Comparison of ENCODE assay signal across 13 mouse cellular contexts in the genomic region with DNA sequence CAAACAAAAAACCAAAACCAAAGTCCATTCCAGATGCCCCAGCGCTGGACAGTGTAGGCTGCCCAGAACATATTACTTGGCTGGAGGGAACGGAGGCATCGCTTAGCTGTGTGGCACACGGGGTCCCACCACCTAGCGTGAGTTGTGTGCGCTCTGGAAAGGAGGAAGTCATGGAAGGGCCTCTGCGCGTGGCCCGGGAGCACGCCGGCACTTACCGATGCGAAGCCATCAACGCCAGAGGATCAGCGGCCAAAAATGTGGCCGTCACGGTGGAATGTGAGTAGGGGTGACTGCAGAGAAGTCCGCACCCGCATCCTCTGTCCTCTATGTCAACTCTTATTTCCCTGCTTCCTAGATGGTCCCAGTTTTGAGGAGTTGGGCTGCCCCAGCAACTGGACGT. TPM values are rescaled to one million over a fixed set of nuclear protein-coding genes. Genes with fewer than 3 reads are reported as not detected.
DNase-seq lines count a peak whose midpoint lies in the region; ATAC-seq lines count a peak whose summit lies in the region.
"Had no signal": no experiment of that assay in that cellular context is flagged by ENCODE, and none has a peak within 500 bp of the region (broad histone marks: within the 10 kb centered on the region; RNA-seq: fewer than 3 reads in every experiment).

No protein-coding gene starts in this region.

- no peak overlapping the region for H3K27ac ChIP-seq in forebrain, embryonic 13.5 days
- no peak overlapping the region for H3K27ac ChIP-seq in forebrain, embryonic 16.5 days (ENCODE audit: low read length)
- H3K27ac ChIP-seq in kidney, embryonic 15.5 days: no peak overlapping the region
- no peak overlapping the region for H3K27ac ChIP-seq in embryonic facial prominence, embryonic 13.5 days
- H3K27ac ChIP-seq in midbrain, embryonic 13.5 days: no peak overlapping the region
- H3K27ac ChIP-seq: limb, embryonic 12.5 days had no signal

- no peaks in the 10 kb centered on the region for H3K36me3 ChIP-seq in forebrain, embryonic 13.5 days (ENCODE audit: poor library complexity, severe bottlenecking)
- no peaks in the 10 kb centered on the region for H3K36me3 ChIP-seq in forebrain, embryonic 16.5 days (ENCODE audit: control insufficient read depth, insufficient read depth)
- no peaks in the 10 kb centered on the region for H3K36me3 ChIP-seq in kidney, embryonic 15.5 days
- no peaks in the 10 kb centered on the region for H3K36me3 ChIP-seq in embryonic facial prominence, embryonic 13.5 days
- no peaks in the 10 kb centered on the region for H3K36me3 ChIP-seq in midbrain, embryonic 13.5 days
- H3K36me3 ChIP-seq: limb, embryonic 12.5 days had no signal

- peaks cover 97% of the 10 kb centered on the region for H3K27me3 ChIP-seq in forebrain, embryonic 13.5 days
- H3K27me3 ChIP-seq in forebrain, embryonic 16.5 days (replicated peaks; ENCODE audit: control insufficient read depth, insufficient read depth, low read length): peaks cover 79% of the 10 kb centered on the region
- H3K27me3 ChIP-seq in kidney, embryonic 15.5 days: peaks cover 89% of the 10 kb centered on the region
- H3K27me3 ChIP-seq in embryonic facial prominence, embryonic 13.5 days: peaks cover 96% of the 10 kb centered on the region
- peaks cover 97% of the 10 kb centered on the region for H3K27me3 ChIP-seq in midbrain, embryonic 13.5 days

- DNase-seq in kidney, adult 18-20 months: no peak
- no peak for DNase-seq in thymus, postnatal 10 days (ENCODE audit: low spot score in 2 of 2)
- no peak for DNase-seq in adrenal gland, adult 2 months
- DNase-seq: thymus, postnatal 14 days had no signal

- peak overlapping the region; percentile 42; the same call in 1 of the 2 replicates for H3K4me3 ChIP-seq in forebrain, embryonic 13.5 days
- H3K4me3 ChIP-seq in forebrain, embryonic 16.5 days (replicated peaks; ENCODE audit: low read length): no peak overlapping the region
- H3K4me3 ChIP-seq in kidney, embryonic 15.5 days (replicated peaks): peak overlapping the region; percentile 44; the same call in 1 of the 2 replicates
- peak overlapping the region; percentile 47; the same call in 1 of the 2 replicates for H3K4me3 ChIP-seq in embryonic facial prominence, embryonic 13.5 days
- 0 out of 2 replicates have a peak overlapping the region, but pooled peaks have one; percentile 36 for H3K4me3 ChIP-seq in midbrain, embryonic 13.5 days (replicated peaks)

- WGBS in forebrain, embryonic 13.5 days: 7% methylated on average over 20 of the region's 20 CpGs
- 6% methylated on average over 20 of the region's 20 CpGs for WGBS in forebrain, embryonic 16.5 days
- WGBS in kidney, embryonic 15.5 days: 6% methylated on average over 20 of the region's 20 CpGs
- 9% methylated on average over 20 of the region's 20 CpGs for WGBS in embryonic facial prominence, embryonic 13.5 days
- 6% methylated on average over 20 of the region's 20 CpGs for WGBS in midbrain, embryonic 13.5 days

- ATAC-seq in forebrain, embryonic 13.5 days: no peak
- ATAC-seq in forebrain, embryonic 16.5 days: no peak
- ATAC-seq in kidney, embryonic 15.5 days (replicated peaks; ENCODE audit: low FRiP score): no peak
- ATAC-seq in embryonic facial prominence, embryonic 13.5 days (ENCODE audit: insufficient number of reproducible peaks, insufficient read depth, low FRiP score, low TSS enrichment, low read depth): no peak
- ATAC-seq in midbrain, embryonic 13.5 days: no peak

- peak overlapping the region; percentile 66; the same call in 1 of the 2 replicates for H3K4me2 ChIP-seq in forebrain, embryonic 13.5 days
- H3K4me2 ChIP-seq in forebrain, embryonic 16.5 days (ENCODE audit: low read length): no peak overlapping the region
- peak overlapping the region; percentile 72; the same call in 1 of the 2 replicates for H3K4me2 ChIP-seq in kidney, embryonic 15.5 days
- no peak overlapping the region; the same call in 1 of the 2 replicates for H3K4me2 ChIP-seq in embryonic facial prominence, embryonic 13.5 days
- H3K4me2 ChIP-seq in midbrain, embryonic 13.5 days (replicated peaks): peak overlapping the region; percentile 51; the same call in 1 of the 2 replicates

- H3K4me1 ChIP-seq in forebrain, embryonic 13.5 days: peaks cover 44% of the 10 kb centered on the region
- H3K4me1 ChIP-seq in forebrain, embryonic 16.5 days (replicated peaks; ENCODE audit: control insufficient read depth, insufficient read depth, low read length): peaks cover 42% of the 10 kb centered on the region
- peaks cover 77% of the 10 kb centered on the region for H3K4me1 ChIP-seq in kidney, embryonic 15.5 days
- peaks cover 49% of the 10 kb centered on the region for H3K4me1 ChIP-seq in embryonic facial prominence, embryonic 13.5 days
- peaks cover 51% of the 10 kb centered on the region for H3K4me1 ChIP-seq in midbrain, embryonic 13.5 days (replicated peaks)

- no peak overlapping the region for H3K9ac ChIP-seq in forebrain, embryonic 13.5 days
- no peak overlapping the region for H3K9ac ChIP-seq in forebrain, embryonic 16.5 days (replicated peaks; ENCODE audit: low read depth, low read length)
- no peak overlapping the region for H3K9ac ChIP-seq in kidney, embryonic 15.5 days
- 0 out of 2 replicates have a peak overlapping the region, but pooled peaks have one; percentile 32 for H3K9ac ChIP-seq in embryonic facial prominence, embryonic 13.5 days
- H3K9ac ChIP-seq in midbrain, embryonic 13.5 days (replicated peaks): no peak overlapping the region

- H3K9me3 ChIP-seq in forebrain, embryonic 13.5 days (replicated peaks): no peaks in the 10 kb centered on the region
- no peaks in the 10 kb centered on the region for H3K9me3 ChIP-seq in forebrain, embryonic 16.5 days (ENCODE audit: control insufficient read depth, low read length)
- no peaks in the 10 kb centered on the region for H3K9me3 ChIP-seq in kidney, embryonic 15.5 days (replicated peaks)
- 0 out of 2 replicates have a peak, but pooled peaks cover 7% of the 10 kb centered on the region for H3K9me3 ChIP-seq in embryonic facial prominence, embryonic 13.5 days
- H3K9me3 ChIP-seq in midbrain, embryonic 13.5 days: no peaks in the 10 kb centered on the region

RNA-seq across cellular contexts. Expression of a gene that starts 4.3 kb away (rescaled TPM):
- 0.19 and 0.45 TPM in 2 replicates for polyA plus RNA-seq in forebrain, embryonic 13.5 days (2015; fragmentation: Nextera tagmentation; extraction: Ambion mirVana)
- polyA plus RNA-seq in forebrain, embryonic 16.5 days (2015; fragmentation: Nextera tagmentation; extraction: Ambion mirVana): 2.3 and 2.4 TPM in 2 replicates
- 0.18 and 0.38 TPM in 2 replicates for polyA plus RNA-seq in kidney, embryonic 15.5 days (2015; fragmentation: Nextera tagmentation; extraction: Ambion mirVana)
- 0.13 and 0.21 TPM in 2 replicates for polyA plus RNA-seq in embryonic facial prominence, embryonic 13.5 days (2015; fragmentation: Nextera tagmentation; extraction: Ambion mirVana)
- polyA plus RNA-seq in midbrain, embryonic 13.5 days (2015; fragmentation: Nextera tagmentation; extraction: Ambion mirVana): 0.32 and 0.34 TPM in 2 replicates
- total RNA-seq in adrenal gland, adult 2 months (2021): under 1 TPM; 0.17 to 0.31 TPM
- 0.41 and 0.48 TPM in 2 replicates for polyA plus RNA-seq in adrenal gland, adult 2 months (2012; rRNA removed)
- total RNA-seq: hematopoietic stem cell, adult 5-6 weeks had no signal
- polyA plus RNA-seq: limb, embryonic 12.5 days had no signal

RNA-seq across cellular contexts. Expression of a gene that starts 7.0 kb away (rescaled TPM):
- 0.17 and 0.37 TPM in 2 replicates for polyA plus RNA-seq in forebrain, embryonic 13.5 days (2015; fragmentation: Nextera tagmentation; extraction: Ambion mirVana)
- polyA plus RNA-seq in forebrain, embryonic 16.5 days (2015; fragmentation: Nextera tagmentation; extraction: Ambion mirVana): not detected in 2 replicates
- 2.0 and 2.7 TPM in 2 replicates for polyA plus RNA-seq in kidney, embryonic 15.5 days (2015; fragmentation: Nextera tagmentation; extraction: Ambion mirVana)
- polyA plus RNA-seq in embryonic facial prominence, embryonic 13.5 days (2015; fragmentation: Nextera tagmentation; extraction: Ambion mirVana): 0.27 and 2.6 TPM in 2 replicates
- polyA plus RNA-seq in midbrain, embryonic 13.5 days (2015; fragmentation: Nextera tagmentation; extraction: Ambion mirVana): 0.23 TPM in 2 replicates
- 1 to 10 TPM; 1.1 to 5.1 TPM for total RNA-seq in adrenal gland, adult 2 months (2021)
- polyA plus RNA-seq in adrenal gland, adult 2 months (2012; rRNA removed): 1.9 and 2.7 TPM in 2 replicates

RNA-seq across cellular contexts. Expression of a gene that starts 20.4 kb away (rescaled TPM):
- polyA plus RNA-seq in forebrain, embryonic 13.5 days (2015; fragmentation: Nextera tagmentation; extraction: Ambion mirVana): 2.4 and 2.8 TPM in 2 replicates
- polyA plus RNA-seq in forebrain, embryonic 16.5 days (2015; fragmentation: Nextera tagmentation; extraction: Ambion mirVana): 3.3 and 4.5 TPM in 2 replicates
- 10.8 and 13.7 TPM in 2 replicates for polyA plus RNA-seq in kidney, embryonic 15.5 days (2015; fragmentation: Nextera tagmentation; extraction: Ambion mirVana)
- polyA plus RNA-seq in embryonic facial prominence, embryonic 13.5 days (2015; fragmentation: Nextera tagmentation; extraction: Ambion mirVana): 13.4 and 15.4 TPM in 2 replicates
- polyA plus RNA-seq in midbrain, embryonic 13.5 days (2015; fragmentation: Nextera tagmentation; extraction: Ambion mirVana): 2.9 and 3.9 TPM in 2 replicates
- total RNA-seq in adrenal gland, adult 2 months (2021): 10 to 100 TPM; 10.8 to 19.1 TPM
- polyA plus RNA-seq in adrenal gland, adult 2 months (2012; rRNA removed): 7.5 and 8.3 TPM in 2 replicates

RNA-seq across cellular contexts. Expression of a gene that starts 30.7 kb away (rescaled TPM):
- 0.81 and 2.2 TPM in 2 replicates for polyA plus RNA-seq in forebrain, embryonic 13.5 days (2015; fragmentation: Nextera tagmentation; extraction: Ambion mirVana)
- polyA plus RNA-seq in forebrain, embryonic 16.5 days (2015; fragmentation: Nextera tagmentation; extraction: Ambion mirVana): 0.25 and 1.7 TPM in 2 replicates
- polyA plus RNA-seq in kidney, embryonic 15.5 days (2015; fragmentation: Nextera tagmentation; extraction: Ambion mirVana): 1.6 and 1.8 TPM in 2 replicates
- 1.3 TPM in 1 of 2 replicates, not detected in the other for polyA plus RNA-seq in embryonic facial prominence, embryonic 13.5 days (2015; fragmentation: Nextera tagmentation; extraction: Ambion mirVana)
- 1.8 and 2.0 TPM in 2 replicates for polyA plus RNA-seq in midbrain, embryonic 13.5 days (2015; fragmentation: Nextera tagmentation; extraction: Ambion mirVana)
- not detected for total RNA-seq in adrenal gland, adult 2 months (2021)
- polyA plus RNA-seq in adrenal gland, adult 2 months (2012; rRNA removed): not detected in 2 replicates
- total RNA-seq: adrenal gland, adult 18-20 months; hematopoietic stem cell, adult 5-6 weeks had no signal
- polyA plus RNA-seq: frontal cortex, adult 2 months had no signal

RNA-seq across cellular contexts. Expression of a gene that starts 33.6 kb away (rescaled TPM):
- polyA plus RNA-seq in forebrain, embryonic 13.5 days (2015; fragmentation: Nextera tagmentation; extraction: Ambion mirVana): 115 and 124 TPM in 2 replicates
- polyA plus RNA-seq in forebrain, embryonic 16.5 days (2015; fragmentation: Nextera tagmentation; extraction: Ambion mirVana): 109 and 113 TPM in 2 replicates
- 140 and 143 TPM in 2 replicates for polyA plus RNA-seq in kidney, embryonic 15.5 days (2015; fragmentation: Nextera tagmentation; extraction: Ambion mirVana)
- polyA plus RNA-seq in embryonic facial prominence, embryonic 13.5 days (2015; fragmentation: Nextera tagmentation; extraction: Ambion mirVana): 142 TPM in 2 replicates
- 98.1 and 102 TPM in 2 replicates for polyA plus RNA-seq in midbrain, embryonic 13.5 days (2015; fragmentation: Nextera tagmentation; extraction: Ambion mirVana)
- total RNA-seq in adrenal gland, adult 2 months (2021): 100 to 1,000 TPM; 120 to 130 TPM
- polyA plus RNA-seq in adrenal gland, adult 2 months (2012; rRNA removed): 245 and 270 TPM in 2 replicates

Comparison
In these comparisons a context has a peak if more than half of its experiments do, and no peak if none do; other contexts are left out.
1. H3K4me2 ChIP-seq: peak in forebrain, embryonic 13.5 days (single experiment), kidney, embryonic 15.5 days (single experiment) and midbrain, embryonic 13.5 days (single experiment); none in forebrain, embryonic 16.5 days (single experiment) and embryonic facial prominence, embryonic 13.5 days (single experiment).